Mouse (Mus musculus) adrenal gland (tissue): Measurements from ENCODE around the gene Sco1.

ENCODE experiments used
- intact Hi-C: fragments of 180-260 bp; cut with DNase I; formaldehyde crosslinking; loops from one replicate; pipeline ENCODE4 v1.15.1; 2025
- long read RNA-seq, 2 experiments: library from polyadenylated mRNA; unstranded; transcript quantifications; one replicate each; pipeline ENCODE4 v2.0.0; 2020; ENCODE audit warnings: borderline replicate concordance in 1 of 2; ENCODE audit not compliant: insufficient replicate concordance in 1 of 2

Gene Sco1
- long read RNA-seq, experiment 1, partial matches to known transcripts: 0 of 5 reads
- long read RNA-seq, experiment 1, other reads (novel, unspliced or antisense): 1 of 5 reads
- long read RNA-seq, experiment 2, partial matches to known transcripts: 1 of 4 reads
- long read RNA-seq, experiment 2, other reads (novel, unspliced or antisense): 1 of 4 reads

GRCm38 (mm10) chr11:67052321-67052952, at the start of gene Sco1, which contains the start of gene Adprm:
Gene Sco1, plus strand, starts transcription at chr11:67052670.
Gene Adprm, minus strand, starts transcription at chr11:67052594.
- intact Hi-C loops: no loop called here

GRCm38 (mm10) chr11:67002911-67003310, 49.6 kb upstream of the Sco1 start:
- intact Hi-C loops: no loop called here

GRCm38 (mm10) chr11:67007961-67008360, 44.5 kb upstream of the Sco1 start:
- intact Hi-C loops: no loop called here

- intact Hi-C loops: no loop called here
Measured at GRCm38 (mm10) chr11:67008528-67008927, 43.9 kb upstream of the Sco1 start.

- intact Hi-C loops: no loop called here
Measured at GRCm38 (mm10) chr11:67010430-67010829, 42.0 kb upstream of the Sco1 start.

- intact Hi-C loops: no loop called here
Measured at GRCm38 (mm10) chr11:67011635-67012034, 40.8 kb upstream of the Sco1 start.

GRCm38 (mm10) chr11:67017801-67018591, 34.5 kb upstream of the Sco1 start:
- intact Hi-C loops: no loop called here

GRCm38 (mm10) chr11:67019711-67020475, 32.6 kb upstream of the Sco1 start:
- intact Hi-C loops: loop anchor here (2.0 to 10.0 kb wide), 4 partner anchors 33 to 335 kb away; no protein-coding TSS in a partner anchor

- intact Hi-C loops: loop anchor here (2.0 to 10.0 kb wide), 4 partner anchors 34 to 334 kb away; no protein-coding TSS in a partner anchor
Measured at GRCm38 (mm10) chr11:67020948-67021347, 31.5 kb upstream of the Sco1 start.

GRCm38 (mm10) chr11:67022354-67023115, 29.9 kb upstream of the Sco1 start:
- intact Hi-C loops: loop anchor here (2.0 to 10.0 kb wide), 3 partner anchors 35 to 332 kb away; no protein-coding TSS in a partner anchor

GRCm38 (mm10) chr11:67023191-67023590, 29.3 kb upstream of the Sco1 start:
- intact Hi-C loops: loop anchor here (2.0 to 10.0 kb wide), 3 partner anchors 36 to 332 kb away; no protein-coding TSS in a partner anchor

- intact Hi-C loops: loop anchor here (2.0 to 10.0 kb wide), 3 partner anchors 37 to 331 kb away; no protein-coding TSS in a partner anchor
Measured at GRCm38 (mm10) chr11:67023802-67024340, 28.6 kb upstream of the Sco1 start.

GRCm38 (mm10) chr11:67024867-67025477, 27.5 kb upstream of the Sco1 start, which contains the start of gene Tmem220:
Gene Tmem220, plus strand, starts transcription at chr11:67025154.
- intact Hi-C loops: loop anchor here (5.0 to 10.0 kb wide), 3 partner anchors 38 to 330 kb away; no protein-coding TSS in a partner anchor

- intact Hi-C loops: no loop called here
Measured at GRCm38 (mm10) chr11:67030904-67031602, 21.4 kb upstream of the Sco1 start.

- intact Hi-C loops: no loop called here
Measured at GRCm38 (mm10) chr11:67031603-67031915, 20.9 kb upstream of the Sco1 start.

- intact Hi-C loops: no loop called here
Measured at GRCm38 (mm10) chr11:67034775-67035485, 17.5 kb upstream of the Sco1 start.

- intact Hi-C loops: no loop called here
Measured at GRCm38 (mm10) chr11:67036229-67036628, 16.2 kb upstream of the Sco1 start.

- intact Hi-C loops: no loop called here
Measured at GRCm38 (mm10) chr11:67036892-67037291, 15.6 kb upstream of the Sco1 start.
